Mouse (Mus musculus): ENCODE data around the gene Oas1a.
"Not testable (repeated sequence)": the region's sequence is repeated elsewhere in the genome, so short reads cannot be mapped to it uniquely, and the experiment has no call there.

DNA sequence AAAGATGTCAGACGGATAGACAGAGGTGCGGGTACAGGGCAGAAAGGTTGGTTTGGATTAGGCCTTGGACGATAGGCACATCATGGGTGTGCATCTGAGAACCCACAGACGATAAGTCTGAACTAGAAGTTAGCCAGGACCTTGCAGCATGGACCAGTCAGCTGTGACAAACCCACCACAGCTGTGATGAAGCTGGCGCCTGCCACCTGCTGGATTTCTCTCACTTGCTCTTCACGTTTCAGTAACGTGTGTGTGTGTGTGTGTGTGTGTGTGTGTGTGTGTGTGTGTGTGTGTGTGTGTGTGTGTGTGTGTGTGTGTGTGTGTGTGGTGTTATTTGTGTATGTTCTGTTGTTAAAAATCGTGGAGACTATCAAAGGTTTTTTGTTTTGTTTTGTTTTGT is 6.9 kb upstream of the Oas1a start, which contains the start of gene Oas1d:
- not testable (repeated sequence) for TF ChIP-seq CTCF (IDR thresholded peaks at IDR 0.05; ENCODE audit: borderline replicate concordance, insufficient read depth, low read length); POLR2A (IDR thresholded peaks at IDR 0.05; ENCODE audit: low read depth, low read length)

Measured in embryonic fibroblast, embryonic 13.5 days (primary cell).